ENCODE assay signal across 24 mouse cellular contexts in genomic region chr4:87893498-87893897, GRCm38 (mm10).
DNase-seq lines count a peak whose midpoint lies in the region; ATAC-seq lines count a peak whose summit lies in the region.
"Had no signal": no experiment of that assay in that cellular context is flagged by ENCODE, and none has a peak within 500 bp of the region (broad histone marks: within the 10 kb centered on the region; RNA-seq: fewer than 3 reads in every experiment).

No protein-coding gene starts in this region.

- no peak overlapping the region for H3K4me3 ChIP-seq in stomach, embryonic 16.5 days (replicated peaks; ENCODE audit: low read length)
- H3K4me3 ChIP-seq in liver, embryonic 11.5 days (ENCODE audit: low read depth, low read length) = no peak overlapping the region
- H3K4me3 ChIP-seq: embryonic facial prominence, embryonic 12.5 days; forebrain, embryonic 13.5 days; heart, adult 2 months; heart, embryonic 13.5 days; hindbrain, embryonic 13.5 days; limb, embryonic 13.5 days; liver, embryonic 13.5 days had no signal

- no peaks in the 10 kb centered on the region for H3K4me1 ChIP-seq in stomach, embryonic 16.5 days (ENCODE audit: control insufficient read depth, insufficient read depth, low read length)
- no peaks in the 10 kb centered on the region for H3K4me1 ChIP-seq in liver, embryonic 11.5 days (replicated peaks; ENCODE audit: control insufficient read depth, insufficient read depth, low read length)
- H3K4me1 ChIP-seq: heart, embryonic 13.5 days had no signal

- peak; percentile 80 for ATAC-seq in inflammation-experienced regulatory T-cells, adult 6 months
- no peak for ATAC-seq in stomach, embryonic 16.5 days (ENCODE audit: insufficient read depth, low FRiP score)
- ATAC-seq in liver, embryonic 11.5 days (replicated peaks; ENCODE audit: low FRiP score) = no peak
- ATAC-seq: forebrain, embryonic 13.5 days had no signal

- no peaks in the 10 kb centered on the region for H3K27me3 ChIP-seq in stomach, embryonic 16.5 days (ENCODE audit: control insufficient read depth, insufficient read depth, low read length)
- H3K27me3 ChIP-seq in liver, embryonic 11.5 days (replicated peaks; ENCODE audit: control insufficient read depth, insufficient read depth, low read length) = no peaks in the 10 kb centered on the region
- H3K27me3 ChIP-seq: embryonic facial prominence, embryonic 12.5 days; forebrain, embryonic 13.5 days; heart, embryonic 13.5 days; hindbrain, embryonic 13.5 days; limb, embryonic 13.5 days; liver, embryonic 13.5 days had no signal

- H3K9ac ChIP-seq in stomach, embryonic 16.5 days (ENCODE audit: low read length) = no peak overlapping the region
- no peak overlapping the region for H3K9ac ChIP-seq in liver, embryonic 11.5 days (ENCODE audit: low read depth, low read length)
- H3K9ac ChIP-seq: embryonic facial prominence, embryonic 12.5 days; forebrain, embryonic 13.5 days; heart, embryonic 13.5 days; hindbrain, embryonic 13.5 days; limb, embryonic 13.5 days; liver, embryonic 13.5 days; lung, embryonic 14.5 days had no signal

- peak; percentile 64 for DNase-seq in A20 (ENCODE audit: low read depth, low spot score)
- DNase-seq in CD4-positive, CD25-positive, alpha-beta regulatory T cell, adult 2 months (ENCODE audit: low read depth, low spot score) = peak; percentile 26
- no peak for DNase-seq in yolk sac, embryonic 10.5 days (ENCODE audit: low spot score)
- DNase-seq in adrenal gland, adult 8-10 months = no peak
- no peak for DNase-seq in liver, embryonic 11.5 days (ENCODE audit: low spot score)
- DNase-seq: adrenal gland, postnatal 10 days; cerebellum, adult 18-20 months; cerebellum, postnatal 14 days; gastrocnemius, postnatal 36 days; heart, adult 2 months; heart, postnatal 14 days; liver, embryonic 13.5 days; lung, embryonic 14.5 days; lung, postnatal 36 days; right cerebral cortex, postnatal 14 days; thymus, postnatal 14 days had no signal

- WGBS in stomach, embryonic 16.5 days = 67% methylated on average over 3 of the region's 3 CpGs
- WGBS in liver, embryonic 11.5 days = 84% methylated on average over 3 of the region's 3 CpGs

- H3K4me2 ChIP-seq in stomach, embryonic 16.5 days (ENCODE audit: low read depth, low read length) = peak overlapping the region; percentile 5; the same call in 1 of the 2 replicates
- no peak overlapping the region for H3K4me2 ChIP-seq in liver, embryonic 11.5 days
- H3K4me2 ChIP-seq: embryonic facial prominence, embryonic 12.5 days; forebrain, embryonic 13.5 days; heart, embryonic 13.5 days; hindbrain, embryonic 13.5 days; limb, embryonic 13.5 days; liver, embryonic 13.5 days; lung, embryonic 14.5 days had no signal

- H3K9me3 ChIP-seq in stomach, embryonic 16.5 days (replicated peaks; ENCODE audit: control insufficient read depth, low read length) = no peaks in the 10 kb centered on the region
- H3K9me3 ChIP-seq in liver, embryonic 11.5 days (ENCODE audit: control insufficient read depth, low read length) = no peaks in the 10 kb centered on the region
- H3K9me3 ChIP-seq: embryonic facial prominence, embryonic 12.5 days; forebrain, embryonic 13.5 days; heart, embryonic 13.5 days; hindbrain, embryonic 13.5 days; limb, embryonic 13.5 days; liver, embryonic 13.5 days had no signal

- no peak overlapping the region for H3K27ac ChIP-seq in stomach, embryonic 16.5 days (ENCODE audit: low read length)
- H3K27ac ChIP-seq in liver, embryonic 11.5 days (ENCODE audit: low read depth, low read length) = no peak overlapping the region
- H3K27ac ChIP-seq: embryonic facial prominence, embryonic 12.5 days; forebrain, embryonic 13.5 days; heart, adult 2 months; heart, embryonic 13.5 days; hindbrain, embryonic 13.5 days; kidney, postnatal 0 days; limb, embryonic 13.5 days; liver, embryonic 13.5 days had no signal

- H3K36me3 ChIP-seq in stomach, embryonic 16.5 days (ENCODE audit: control insufficient read depth, insufficient read depth, low read length) = no peaks in the 10 kb centered on the region
- no peaks in the 10 kb centered on the region for H3K36me3 ChIP-seq in liver, embryonic 11.5 days (ENCODE audit: control insufficient read depth, insufficient read depth, low read length)
- H3K36me3 ChIP-seq: embryonic facial prominence, embryonic 12.5 days; heart, embryonic 13.5 days; hindbrain, embryonic 13.5 days; limb, embryonic 13.5 days; liver, embryonic 13.5 days had no signal

Comparison
In these comparisons a context has a peak if more than half of its experiments do, and no peak if none do; other contexts are left out.
1. DNase-seq: peak in A20 (single experiment) and CD4-positive, CD25-positive, alpha-beta regulatory T cell, adult 2 months (single experiment); none in yolk sac, embryonic 10.5 days (single experiment), adrenal gland, adult 8-10 months (single experiment) and liver, embryonic 11.5 days (single experiment).